Mouse (Mus musculus): Measurements from ENCODE around the gene Abcb10. TPM values are rescaled to one million over a fixed set of nuclear protein-coding genes. Genes with fewer than 3 reads are reported as not detected.
A peak's percentile ranks its signal among the peaks of the same experiment; 100 is the strongest.
"Not testable (repeated sequence)": the region's sequence is repeated elsewhere in the genome, so short reads cannot be mapped to it uniquely, and the experiment has no call there.

Gene Abcb10
- polyA plus RNA-seq, 1 experiment from 2014 or later, result 36.2 TPM

GRCm38 (mm10) chr8:123977499-123977898 is 5.4 kb downstream of the Abcb10 start:
- H3K4me3 ChIP-seq (ENCODE audit: low read depth, low read length), result peak overlapping the region; percentile 29
- H3K36me3 ChIP-seq (ENCODE audit: control insufficient read depth, insufficient read depth, low read length), result no peaks in the 10 kb centered on the region
- peak overlapping the region; percentile 58 for H3K4me2 ChIP-seq
- ATAC-seq (replicated peaks; ENCODE audit: insufficient number of reproducible peaks, low FRiP score, low TSS enrichment), result no peak
- no peaks in the 10 kb centered on the region for H3K9me3 ChIP-seq (replicated peaks; ENCODE audit: control insufficient read depth, low read length)
- WGBS (ENCODE audit: insufficient replicate concordance), result 86% methylated on average over 4 of the region's 4 CpGs
- peak overlapping the region; percentile 86 for H3K27ac ChIP-seq (ENCODE audit: low read depth, low read length)
- H3K27me3 ChIP-seq (ENCODE audit: control insufficient read depth, insufficient read depth, low read length), result no peaks in the 10 kb centered on the region
- H3K4me1 ChIP-seq (ENCODE audit: control insufficient read depth, insufficient read depth, low read length), result peaks cover 32% of the 10 kb centered on the region
- 0 out of 2 replicates have a peak overlapping the region, but pooled peaks have one; percentile 34 for H3K9ac ChIP-seq (ENCODE audit: low read depth, low read length)

GRCm38 (mm10) chr8:123973495-123973894 is 9.4 kb downstream of the Abcb10 start:
- 65% methylated on average over 1 of the region's 1 CpGs for WGBS (ENCODE audit: insufficient replicate concordance)
- H3K4me3 ChIP-seq (ENCODE audit: low read depth, low read length), result no peak overlapping the region
- no peaks in the 10 kb centered on the region for H3K27me3 ChIP-seq (ENCODE audit: control insufficient read depth, insufficient read depth, low read length)
- H3K4me2 ChIP-seq, result no peak overlapping the region
- no peak overlapping the region for H3K27ac ChIP-seq (ENCODE audit: low read depth, low read length)
- ATAC-seq (replicated peaks; ENCODE audit: insufficient number of reproducible peaks, low FRiP score, low TSS enrichment), result no peak
- H3K4me1 ChIP-seq (ENCODE audit: control insufficient read depth, insufficient read depth, low read length), result peaks cover 11% of the 10 kb centered on the region
- H3K36me3 ChIP-seq (ENCODE audit: control insufficient read depth, insufficient read depth, low read length), result no peaks in the 10 kb centered on the region
- no peak overlapping the region for H3K9ac ChIP-seq (ENCODE audit: low read depth, low read length)
- H3K9me3 ChIP-seq (replicated peaks; ENCODE audit: control insufficient read depth, low read length), result no peaks in the 10 kb centered on the region

- WGBS (ENCODE audit: insufficient replicate concordance), result 77% methylated on average over 2 of the region's 2 CpGs
- H3K27ac ChIP-seq (ENCODE audit: low read depth, low read length), result no peak overlapping the region
- H3K9me3 ChIP-seq (replicated peaks; ENCODE audit: control insufficient read depth, low read length), result no peaks in the 10 kb centered on the region
- no peaks in the 10 kb centered on the region for H3K4me1 ChIP-seq (ENCODE audit: control insufficient read depth, insufficient read depth, low read length)
- no peak overlapping the region for H3K4me3 ChIP-seq (ENCODE audit: low read depth, low read length)
- no peak overlapping the region for H3K4me2 ChIP-seq
- ATAC-seq (replicated peaks; ENCODE audit: insufficient number of reproducible peaks, low FRiP score, low TSS enrichment), result no peak
- no peaks in the 10 kb centered on the region for H3K27me3 ChIP-seq (ENCODE audit: control insufficient read depth, insufficient read depth, low read length)
- no peak overlapping the region for H3K9ac ChIP-seq (ENCODE audit: low read depth, low read length)
- 0 out of 2 replicates have a peak, but pooled peaks cover 10% of the 10 kb centered on the region for H3K36me3 ChIP-seq (ENCODE audit: control insufficient read depth, insufficient read depth, low read length)
Observed at GRCm38 (mm10) chr8:123966896-123967295, 16.0 kb downstream of the Abcb10 start.

GRCm38 (mm10) chr8:123961371-123961770 is 21.6 kb downstream of the Abcb10 start:
- 71% methylated on average over 1 of the region's 1 CpGs for WGBS (ENCODE audit: insufficient replicate concordance)
- H3K36me3 ChIP-seq (ENCODE audit: control insufficient read depth, insufficient read depth, low read length), result peaks cover 21% of the 10 kb centered on the region; the same call in 1 of the 2 replicates

GRCm38 (mm10) chr8:123960556-123960955 is 22.4 kb downstream of the Abcb10 start:
- H3K9me3 ChIP-seq (replicated peaks; ENCODE audit: control insufficient read depth, low read length); H3K27ac ChIP-seq (ENCODE audit: low read depth, low read length); H3K27me3 ChIP-seq (ENCODE audit: control insufficient read depth, insufficient read depth, low read length); ATAC-seq (replicated peaks; ENCODE audit: insufficient number of reproducible peaks, low FRiP score, low TSS enrichment); H3K9ac ChIP-seq (ENCODE audit: low read depth, low read length); H3K4me1 ChIP-seq (ENCODE audit: control insufficient read depth, insufficient read depth, low read length); H3K4me3 ChIP-seq (ENCODE audit: low read depth, low read length); H3K4me2 ChIP-seq: not testable (repeated sequence)
- H3K36me3 ChIP-seq (ENCODE audit: control insufficient read depth, insufficient read depth, low read length), result peaks cover 23% of the 10 kb centered on the region
- WGBS (ENCODE audit: insufficient replicate concordance), result 91% methylated on average over 5 of the region's 5 CpGs

More at GRCm38 (mm10) chr8:123961371-123961770, 21.6 kb downstream of the Abcb10 start:
- Histone ChIP-seq H3K27ac (ENCODE audit: low read depth, low read length) (no peak overlapping the region), H3K4me2 (no peak overlapping the region), H3K9me3 (replicated peaks; ENCODE audit: control insufficient read depth, low read length) (no peaks in the 10 kb centered on the region), H3K9ac (ENCODE audit: low read depth, low read length) (no peak overlapping the region), H3K4me3 (ENCODE audit: low read depth, low read length) (no peak overlapping the region), H3K27me3 (ENCODE audit: control insufficient read depth, insufficient read depth, low read length) (no peaks in the 10 kb centered on the region), H3K4me1 (ENCODE audit: control insufficient read depth, insufficient read depth, low read length) (no peaks in the 10 kb centered on the region)
- no peak for ATAC-seq (replicated peaks; ENCODE audit: insufficient number of reproducible peaks, low FRiP score, low TSS enrichment)

- no peak for ATAC-seq (replicated peaks; ENCODE audit: insufficient number of reproducible peaks, low FRiP score, low TSS enrichment)
- Histone ChIP-seq H3K4me2 (no peak overlapping the region), H3K36me3 (ENCODE audit: control insufficient read depth, insufficient read depth, low read length) (peaks cover 25% of the 10 kb centered on the region), H3K9ac (ENCODE audit: low read depth, low read length) (no peak overlapping the region), H3K27me3 (ENCODE audit: control insufficient read depth, insufficient read depth, low read length) (no peaks in the 10 kb centered on the region), H3K4me1 (ENCODE audit: control insufficient read depth, insufficient read depth, low read length) (no peaks in the 10 kb centered on the region), H3K27ac (ENCODE audit: low read depth, low read length) (no peak overlapping the region), H3K9me3 (replicated peaks; ENCODE audit: control insufficient read depth, low read length) (no peaks in the 10 kb centered on the region), H3K4me3 (ENCODE audit: low read depth, low read length) (no peak overlapping the region)
- WGBS (ENCODE audit: insufficient replicate concordance), result 87% methylated on average over 9 of the region's 9 CpGs
Observed at GRCm38 (mm10) chr8:123960056-123960455, 22.9 kb downstream of the Abcb10 start.

- Histone ChIP-seq H3K27me3 (ENCODE audit: control insufficient read depth, insufficient read depth, low read length) (no peaks in the 10 kb centered on the region), H3K27ac (ENCODE audit: low read depth, low read length) (no peak overlapping the region), H3K4me1 (ENCODE audit: control insufficient read depth, insufficient read depth, low read length) (no peaks in the 10 kb centered on the region), H3K4me3 (ENCODE audit: low read depth, low read length) (no peak overlapping the region), H3K36me3 (ENCODE audit: control insufficient read depth, insufficient read depth, low read length) (peaks cover 23% of the 10 kb centered on the region), H3K9me3 (replicated peaks; ENCODE audit: control insufficient read depth, low read length) (no peaks in the 10 kb centered on the region), H3K4me2 (no peak overlapping the region), H3K9ac (ENCODE audit: low read depth, low read length) (no peak overlapping the region)
- no peak for ATAC-seq (replicated peaks; ENCODE audit: insufficient number of reproducible peaks, low FRiP score, low TSS enrichment)
- WGBS (ENCODE audit: insufficient replicate concordance), result 91% methylated on average over 6 of the region's 6 CpGs
Observed at GRCm38 (mm10) chr8:123959473-123959872, 23.4 kb downstream of the Abcb10 start.

- ATAC-seq (replicated peaks; ENCODE audit: insufficient number of reproducible peaks, low FRiP score, low TSS enrichment), result no peak
- H3K36me3 ChIP-seq (ENCODE audit: control insufficient read depth, insufficient read depth, low read length), result peaks cover 19% of the 10 kb centered on the region
Observed at GRCm38 (mm10) chr8:123958130-123958529, 24.8 kb downstream of the Abcb10 start.

GRCm38 (mm10) chr8:123954246-123954645 is 28.7 kb downstream of the Abcb10 start:
- Histone ChIP-seq H3K36me3 (ENCODE audit: control insufficient read depth, insufficient read depth, low read length) (peaks cover 18% of the 10 kb centered on the region), H3K9ac (ENCODE audit: low read depth, low read length) (no peak overlapping the region), H3K4me1 (ENCODE audit: control insufficient read depth, insufficient read depth, low read length) (peaks cover 3% of the 10 kb centered on the region; the same call in 1 of the 2 replicates), H3K4me3 (ENCODE audit: low read depth, low read length) (no peak overlapping the region), H3K4me2 (no peak overlapping the region), H3K27me3 (ENCODE audit: control insufficient read depth, insufficient read depth, low read length) (no peaks in the 10 kb centered on the region), H3K9me3 (replicated peaks; ENCODE audit: control insufficient read depth, low read length) (no peaks in the 10 kb centered on the region), H3K27ac (ENCODE audit: low read depth, low read length) (no peak overlapping the region)
- ATAC-seq (replicated peaks; ENCODE audit: insufficient number of reproducible peaks, low FRiP score, low TSS enrichment), result no peak
- 88% methylated on average over 8 of the region's 8 CpGs for WGBS (ENCODE audit: insufficient replicate concordance)

More at GRCm38 (mm10) chr8:123958130-123958529, 24.8 kb downstream of the Abcb10 start:
- H3K9me3 ChIP-seq (replicated peaks; ENCODE audit: control insufficient read depth, low read length), result no peaks in the 10 kb centered on the region
- H3K27me3 ChIP-seq (ENCODE audit: control insufficient read depth, insufficient read depth, low read length), result no peaks in the 10 kb centered on the region
- H3K4me2 ChIP-seq, result no peak overlapping the region
- H3K4me3 ChIP-seq (ENCODE audit: low read depth, low read length), result no peak overlapping the region
- H3K4me1 ChIP-seq (ENCODE audit: control insufficient read depth, insufficient read depth, low read length), result no peaks in the 10 kb centered on the region
- 77% methylated on average over 17 of the region's 17 CpGs for WGBS (ENCODE audit: insufficient replicate concordance)
- no peak overlapping the region for H3K9ac ChIP-seq (ENCODE audit: low read depth, low read length)
- H3K27ac ChIP-seq (ENCODE audit: low read depth, low read length), result no peak overlapping the region
